Comparison of ENCODE assay signal across 8 mouse cellular contexts in the genomic region with DNA sequence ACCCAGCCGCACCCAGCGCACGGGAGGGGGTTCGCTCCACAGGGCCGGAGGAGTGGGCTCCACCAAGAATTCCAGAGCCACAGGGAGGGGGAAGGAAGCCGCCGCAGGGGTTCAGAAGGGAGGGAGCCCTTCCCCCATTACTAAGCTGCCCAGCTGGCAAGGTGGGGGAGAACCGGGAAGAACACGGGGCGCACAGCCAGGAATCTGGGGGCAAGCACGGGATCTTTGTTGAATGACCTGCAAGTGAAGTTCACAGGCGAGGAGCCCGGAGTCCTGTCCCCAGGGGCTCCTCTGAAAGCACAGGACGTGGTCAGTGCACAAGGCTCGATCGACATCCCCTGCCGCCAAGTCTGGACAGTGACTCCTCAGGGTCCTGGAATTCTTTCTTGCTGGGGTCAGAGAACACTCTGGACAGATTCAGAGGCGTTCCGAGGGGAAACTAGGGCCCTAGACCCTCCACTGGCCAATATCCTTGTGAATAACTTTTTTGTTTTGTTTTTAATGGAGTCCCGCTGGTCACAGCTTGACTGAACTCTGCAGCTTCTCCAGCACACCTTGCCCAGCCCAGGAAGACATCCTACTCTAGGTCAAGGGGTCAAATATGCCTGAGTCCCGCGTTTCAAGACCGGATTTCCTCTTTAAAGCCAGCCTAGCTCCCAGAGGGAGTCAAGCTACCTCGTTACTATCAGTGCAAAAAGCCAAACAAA. TPM values are rescaled to one million over a fixed set of nuclear protein-coding genes. Genes with fewer than 3 reads are reported as not detected.
A peak's percentile ranks its signal among the peaks of the same experiment; 100 is the strongest.
DNase-seq lines count a peak whose midpoint lies in the region; ATAC-seq lines count a peak whose summit lies in the region.

No protein-coding gene starts in this region.

- H3K4me3 ChIP-seq in embryonic facial prominence, embryonic 15.5 days (replicated peaks): peak overlapping the region; percentile 24
- peak overlapping the region; percentile 45 for H3K4me3 ChIP-seq in heart, embryonic 15.5 days
- H3K4me3 ChIP-seq in kidney, embryonic 16.5 days (ENCODE audit: low read length): peak overlapping the region; percentile 40

- H3K27me3 ChIP-seq in embryonic facial prominence, embryonic 15.5 days: no peaks in the 10 kb centered on the region
- no peaks in the 10 kb centered on the region for H3K27me3 ChIP-seq in heart, embryonic 15.5 days
- no peaks in the 10 kb centered on the region; the same call in 1 of the 2 replicates for H3K27me3 ChIP-seq in kidney, embryonic 16.5 days (ENCODE audit: insufficient read depth, low read length)

- WGBS in embryonic facial prominence, embryonic 15.5 days: 6% methylated on average over 24 of the region's 24 CpGs
- 5% methylated on average over 24 of the region's 24 CpGs for WGBS in heart, embryonic 15.5 days
- 2% methylated on average over 24 of the region's 24 CpGs for WGBS in kidney, embryonic 16.5 days

- H3K4me2 ChIP-seq in embryonic facial prominence, embryonic 15.5 days (replicated peaks): peak overlapping the region; percentile 59
- H3K4me2 ChIP-seq in heart, embryonic 15.5 days: peak overlapping the region; percentile 81
- H3K4me2 ChIP-seq in kidney, embryonic 16.5 days (replicated peaks; ENCODE audit: low read depth, low read length): peak overlapping the region; percentile 64

- H3K36me3 ChIP-seq in embryonic facial prominence, embryonic 15.5 days: no peaks in the 10 kb centered on the region
- H3K36me3 ChIP-seq in heart, embryonic 15.5 days: no peaks in the 10 kb centered on the region
- H3K36me3 ChIP-seq in kidney, embryonic 16.5 days (ENCODE audit: insufficient read depth, low read length): no peaks in the 10 kb centered on the region

- H3K9me3 ChIP-seq in embryonic facial prominence, embryonic 15.5 days (replicated peaks): no peaks in the 10 kb centered on the region
- no peaks in the 10 kb centered on the region for H3K9me3 ChIP-seq in heart, embryonic 15.5 days (replicated peaks)
- H3K9me3 ChIP-seq in kidney, embryonic 16.5 days (ENCODE audit: low read length): no peaks in the 10 kb centered on the region

- peak overlapping the region; percentile 53 for H3K27ac ChIP-seq in embryonic facial prominence, embryonic 15.5 days (replicated peaks)
- peak overlapping the region; percentile 33; the same call in 1 of the 2 replicates for H3K27ac ChIP-seq in heart, embryonic 15.5 days
- H3K27ac ChIP-seq in kidney, embryonic 16.5 days (ENCODE audit: low read length): peak overlapping the region; percentile 19; the same call in 1 of the 2 replicates

- ATAC-seq in embryonic facial prominence, embryonic 15.5 days (ENCODE audit: insufficient number of reproducible peaks, low FRiP score, low TSS enrichment, low read depth): peak; percentile 20; the same call in 1 of the 2 replicates
- peak; percentile 27; the same call in 1 of the 2 replicates for ATAC-seq in heart, embryonic 15.5 days (replicated peaks; ENCODE audit: insufficient number of reproducible peaks, insufficient read depth, low FRiP score, low read depth)
- peak; percentile 54; the same call in 1 of the 2 replicates for ATAC-seq in kidney, embryonic 16.5 days (ENCODE audit: low FRiP score, low TSS enrichment)

- H3K4me1 ChIP-seq in embryonic facial prominence, embryonic 15.5 days: peaks cover 20% of the 10 kb centered on the region
- peaks cover 20% of the 10 kb centered on the region for H3K4me1 ChIP-seq in heart, embryonic 15.5 days (replicated peaks)
- H3K4me1 ChIP-seq in kidney, embryonic 16.5 days (ENCODE audit: insufficient read depth, low read length): peaks cover 20% of the 10 kb centered on the region

- DNase-seq in adrenal gland, adult (ENCODE audit: inconsistent age in 2 of 2, low spot score in 1 of 2): peak; percentile 26 to 70
- no peak for DNase-seq in adrenal gland, postnatal 4 days (ENCODE audit: low spot score in 2 of 2)
- peak; percentile 31 to 61 for DNase-seq in lung, postnatal 4 days
- DNase-seq in frontal cortex, postnatal 36 days (ENCODE audit: low spot score in 2 of 2): no peak
- DNase-seq in spleen, adult 18-20 months: no peak

- 0 out of 2 replicates have a peak overlapping the region, but pooled peaks have one; percentile 5 for H3K9ac ChIP-seq in embryonic facial prominence, embryonic 15.5 days
- H3K9ac ChIP-seq in heart, embryonic 15.5 days: peak overlapping the region; percentile 43
- peak overlapping the region; percentile 39 for H3K9ac ChIP-seq in kidney, embryonic 16.5 days (replicated peaks; ENCODE audit: low read length)

RNA-seq across cellular contexts. Expression of a gene that starts 15.5 kb away (rescaled TPM):
- total RNA-seq in adrenal gland, postnatal 4 days (2021): 10 to 100 TPM; 39.4 to 41.8 TPM
- 20.5 and 21.0 TPM in 2 replicates for polyA plus RNA-seq in embryonic facial prominence, embryonic 15.5 days (2015; fragmentation: Nextera tagmentation; extraction: Ambion mirVana)
- polyA plus RNA-seq in heart, embryonic 15.5 days (2015; fragmentation: Nextera tagmentation; extraction: Ambion mirVana): 3.6 and 6.6 TPM in 2 replicates
- 9.1 and 11.4 TPM in 2 replicates for polyA plus RNA-seq in kidney, embryonic 16.5 days (2015; fragmentation: Nextera tagmentation; extraction: Ambion mirVana)

Comparison
In these comparisons a context has a peak if more than half of its experiments do, and no peak if none do; other contexts are left out.
1. DNase-seq: peak in adrenal gland, adult (2 of 2) and lung, postnatal 4 days (2 of 2); none in adrenal gland, postnatal 4 days (0 of 2), frontal cortex, postnatal 36 days (0 of 2) and spleen, adult 18-20 months (0 of 2).
2. Peak in every context shown above with its lines, with median percentiles within 50 percentile points of each other: ATAC-seq, H3K27ac ChIP-seq, H3K4me2 ChIP-seq, H3K4me3 ChIP-seq and H3K9ac ChIP-seq.